Comparison of ENCODE assay signal across 8 mouse cellular contexts in genomic region chr13:5862003-5862625, GRCm38 (mm10). TPM values are rescaled to one million over a fixed set of nuclear protein-coding genes. Genes with fewer than 3 reads are reported as not detected.
DNase-seq lines count a peak whose midpoint lies in the region; ATAC-seq and TF ChIP-seq lines count a peak whose summit lies in the region.

No protein-coding gene starts in this region.

- H3K4me2 ChIP-seq in heart, embryonic 13.5 days = peak overlapping the region; percentile 82
- H3K4me2 ChIP-seq in kidney, embryonic 16.5 days (replicated peaks; ENCODE audit: low read depth, low read length) = peak overlapping the region; percentile 51
- H3K4me2 ChIP-seq in lung, embryonic 14.5 days = peak overlapping the region; percentile 69

- H3K4me3 ChIP-seq in ES-E14 (ENCODE audit: insufficient read depth in 1 of 2, low read depth in 1 of 2, low read length in 2 of 2, poor library complexity in 1 of 2, severe bottlenecking in 1 of 2) = peak overlapping the region; percentile 92 to 96
- peak overlapping the region; percentile 81 for H3K4me3 ChIP-seq in heart, embryonic 13.5 days
- peak overlapping the region; percentile 85 for H3K4me3 ChIP-seq in kidney, embryonic 16.5 days (ENCODE audit: low read length)
- peak overlapping the region; percentile 56 for H3K4me3 ChIP-seq in lung, embryonic 14.5 days (ENCODE audit: low read depth, low read length)

- in situ Hi-C loops in ES-E14 (cut with MboI; ENCODE audit: low sequenced_read_pairs in 2 of 2, unreplicated experiment in 2 of 2) = loop anchor here in 1 of 2 experiments (10.0 kb wide), 1 partner anchor 167 kb away; no protein-coding TSS in a partner anchor

- H3K27ac ChIP-seq in ES-E14 (ENCODE audit: insufficient read depth, low read depth, low read length, poor library complexity, severe bottlenecking) = no peak overlapping the region
- peak overlapping the region; percentile 99 for H3K27ac ChIP-seq in heart, embryonic 13.5 days (replicated peaks)
- peak overlapping the region; percentile 95 for H3K27ac ChIP-seq in kidney, embryonic 16.5 days (ENCODE audit: low read length)
- peak overlapping the region; percentile 96 for H3K27ac ChIP-seq in lung, embryonic 14.5 days (ENCODE audit: low read depth)

- H3K27me3 ChIP-seq in heart, embryonic 13.5 days (replicated peaks) = no peaks in the 10 kb centered on the region
- no peaks in the 10 kb centered on the region for H3K27me3 ChIP-seq in kidney, embryonic 16.5 days (ENCODE audit: insufficient read depth, low read length)
- no peaks in the 10 kb centered on the region for H3K27me3 ChIP-seq in lung, embryonic 14.5 days (ENCODE audit: insufficient read depth, low read length)

- H3K4me1 ChIP-seq in ES-E14 (ENCODE audit: control insufficient read depth in 2 of 2, insufficient read depth in 2 of 2, low read length in 2 of 2, poor library complexity in 1 of 2) = peaks cover 0 to 18% of the 10 kb centered on the region in 2 experiments; a peak in 3 of 4 replicates
- peaks cover 35% of the 10 kb centered on the region for H3K4me1 ChIP-seq in heart, embryonic 13.5 days
- peaks cover 20% of the 10 kb centered on the region for H3K4me1 ChIP-seq in kidney, embryonic 16.5 days (ENCODE audit: insufficient read depth, low read length)
- H3K4me1 ChIP-seq in lung, embryonic 14.5 days (ENCODE audit: insufficient read depth) = peaks cover 9% of the 10 kb centered on the region; the same call in 1 of the 2 replicates

- peak overlapping the region; percentile 95 for H3K9ac ChIP-seq in ES-E14 (ENCODE audit: insufficient read depth, low read depth, low read length, poor library complexity, severe bottlenecking)
- H3K9ac ChIP-seq in heart, embryonic 13.5 days = peak overlapping the region; percentile 98
- H3K9ac ChIP-seq in kidney, embryonic 16.5 days (replicated peaks; ENCODE audit: low read length) = peak overlapping the region; percentile 84
- peak overlapping the region; percentile 85 for H3K9ac ChIP-seq in lung, embryonic 14.5 days

- 0% methylated on average over 20 of the region's 20 CpGs for WGBS in heart, embryonic 13.5 days
- WGBS in kidney, embryonic 16.5 days = under 1% methylated on average over 20 of the region's 20 CpGs
- under 1% methylated on average over 20 of the region's 20 CpGs for WGBS in lung, embryonic 14.5 days

- DNase-seq in 416B (ENCODE audit: low read depth) (peak; percentile 74), ES-E14 (ENCODE audit: low read depth, low spot score) (no peak)
- peak; percentile 47 to 49 for DNase-seq in cerebellum, postnatal 36 days
- peak; percentile 67 for DNase-seq in lung, embryonic 14.5 days
- DNase-seq in spleen, adult 18-20 months = peak; percentile 42 to 56
- DNase-seq in ovary, postnatal 14 days (ENCODE audit: low spot score) = no peak

- H3K36me3 ChIP-seq in ES-E14 (ENCODE audit: control insufficient read depth, insufficient read depth, low read length, poor library complexity, severe bottlenecking) = peaks cover 20% of the 10 kb centered on the region
- H3K36me3 ChIP-seq in heart, embryonic 13.5 days = peaks cover 26% of the 10 kb centered on the region
- peaks cover 23% of the 10 kb centered on the region for H3K36me3 ChIP-seq in kidney, embryonic 16.5 days (ENCODE audit: insufficient read depth, low read length)
- H3K36me3 ChIP-seq in lung, embryonic 14.5 days (ENCODE audit: insufficient read depth) = peaks cover 26% of the 10 kb centered on the region

- no peaks in the 10 kb centered on the region for H3K9me3 ChIP-seq in ES-E14 (ENCODE audit: control insufficient read depth, insufficient read depth, low read depth, low read length)
- H3K9me3 ChIP-seq in heart, embryonic 13.5 days = no peaks in the 10 kb centered on the region
- H3K9me3 ChIP-seq in kidney, embryonic 16.5 days (ENCODE audit: low read length) = no peaks in the 10 kb centered on the region
- no peaks in the 10 kb centered on the region for H3K9me3 ChIP-seq in lung, embryonic 14.5 days (ENCODE audit: low read depth, low read length)

- no peak for ATAC-seq in heart, embryonic 13.5 days (ENCODE audit: extremely low read depth, insufficient number of reproducible peaks, low FRiP score, low TSS enrichment)
- ATAC-seq in kidney, embryonic 16.5 days (ENCODE audit: low FRiP score, low TSS enrichment) = no peak
- ATAC-seq in lung, embryonic 14.5 days (ENCODE audit: insufficient read depth) = no peak

- no peak for TF ChIP-seq CTCF in lung, embryonic 14.5 days (IDR thresholded peaks at IDR 0.05; ENCODE audit: low read depth)

TF ChIP-seq in ES-E14, 5 proteins besides CTCF, POLR2A, EP300 and RAD21:
- TF ChIP-seq HCFC1 (IDR thresholded peaks at IDR 0.05; ENCODE audit: borderline replicate concordance, insufficient read depth, low read length) (no peak), MAFK (IDR thresholded peaks at IDR 0.05; ENCODE audit: insufficient read depth, low read depth, low read length) (no peak), ZC3H11A (IDR thresholded peaks at IDR 0.05; ENCODE audit: borderline replicate concordance, low read depth, low read length) (no peak), ZNF384 (IDR thresholded peaks at IDR 0.05; ENCODE audit: low read depth, low read length) (no peak), CHD2 (IDR thresholded peaks at IDR 0.05; ENCODE audit: low read depth, low read length) (no peak)

RNA-seq across cellular contexts. Expression of gene Klf6, which starts 0.8 kb away (rescaled TPM):
- 36.0 and 53.8 TPM in 2 replicates for total RNA-seq in ES-E14 (2012; rRNA removed)
- 63.8 and 64.3 TPM in 2 replicates for polyA plus RNA-seq in heart, embryonic 13.5 days (2015; fragmentation: Nextera tagmentation; extraction: Ambion mirVana)
- 57.3 and 65.4 TPM in 2 replicates for polyA plus RNA-seq in kidney, embryonic 16.5 days (2015; fragmentation: Nextera tagmentation; extraction: Ambion mirVana)
- 57.2 and 59.6 TPM in 2 replicates for polyA plus RNA-seq in lung, embryonic 14.5 days (2014; fragmentation: Nextera tagmentation; extraction: Ambion mirVana)

Comparison
In these comparisons a context has a peak if more than half of its experiments do, and no peak if none do; other contexts are left out.
1. DNase-seq: peak in 416B (single experiment), cerebellum, postnatal 36 days (2 of 2), lung, embryonic 14.5 days (single experiment) and spleen, adult 18-20 months (2 of 2); none in ES-E14 (single experiment) and ovary, postnatal 14 days (single experiment).
2. Peak in every context shown above with its lines, with median percentiles within 50 percentile points of each other: H3K4me3 ChIP-seq, H3K9ac ChIP-seq and H3K4me2 ChIP-seq.